Mouse (Mus musculus): Measurements from ENCODE around the gene Tmem199. TPM values are rescaled to one million over a fixed set of nuclear protein-coding genes. Genes with fewer than 3 reads are reported as not detected.
"Not testable (repeated sequence)": the region's sequence is repeated elsewhere in the genome, so short reads cannot be mapped to it uniquely, and the experiment has no call there.

Tmem199 gene
- total RNA-seq, 1 experiment, result 73.1 TPM

GRCm38 (mm10) chr11:78536690-78537084 lies 24.7 kb upstream of the Tmem199 start:
- H3K36me3 ChIP-seq (ENCODE audit: control insufficient read depth, insufficient read depth, low read length, poor library complexity, severe bottlenecking), result peaks cover 17% of the 10 kb centered on the region
- H3K27ac ChIP-seq (ENCODE audit: insufficient read depth, low read depth, low read length, poor library complexity, severe bottlenecking), result no peak overlapping the region
- H3K9me3 ChIP-seq (ENCODE audit: control insufficient read depth, insufficient read depth, low read depth, low read length), result no peaks in the 10 kb centered on the region
- peak overlapping the region; percentile 83 for H3K4me3 ChIP-seq (ENCODE audit: insufficient read depth in 1 of 2, low read depth in 1 of 2, low read length in 2 of 2, poor library complexity in 1 of 2, severe bottlenecking in 1 of 2)
- DNase-seq (ENCODE audit: low read depth, low spot score), result no peak
- peak overlapping the region; percentile 87 for H3K9ac ChIP-seq (ENCODE audit: insufficient read depth, low read depth, low read length, poor library complexity, severe bottlenecking)
- H3K4me1 ChIP-seq (ENCODE audit: control insufficient read depth in 2 of 2, insufficient read depth in 2 of 2, low read length in 2 of 2, poor library complexity in 1 of 2), result 0 out of 4 replicates have a peak, but pooled peaks cover 0 to 2% of the 10 kb centered on the region in 2 experiments
- in situ Hi-C loops (cut with MboI; ENCODE audit: low sequenced_read_pairs in 2 of 2, unreplicated experiment in 2 of 2), result no loop called here
- TF ChIP-seq CHD2 (IDR thresholded peaks at IDR 0.05; ENCODE audit: low read depth, low read length) (no peak), ZC3H11A (IDR thresholded peaks at IDR 0.05; ENCODE audit: borderline replicate concordance, low read depth, low read length) (no peak), HCFC1 (IDR thresholded peaks at IDR 0.05; ENCODE audit: borderline replicate concordance, insufficient read depth, low read length) (no peak), MAFK (IDR thresholded peaks at IDR 0.05; ENCODE audit: insufficient read depth, low read depth, low read length) (no peak), ZNF384 (IDR thresholded peaks at IDR 0.05; ENCODE audit: low read depth, low read length) (no peak)

GRCm38 (mm10) chr11:78536080-78536689 lies 24.2 kb upstream of the Tmem199 start, which contains the start of the genes Tnfaip1 and Ift20:
Gene Tnfaip1 (minus strand): TSS chr11:78536332.
Gene Ift20 (plus strand): TSS chr11:78536361.
- H3K4me1 ChIP-seq (ENCODE audit: control insufficient read depth in 2 of 2, insufficient read depth in 2 of 2, low read length in 2 of 2, poor library complexity in 1 of 2), result 0 out of 4 replicates have a peak, but pooled peaks cover 0 to 2% of the 10 kb centered on the region in 2 experiments
- peaks cover 14% of the 10 kb centered on the region for H3K36me3 ChIP-seq (ENCODE audit: control insufficient read depth, insufficient read depth, low read length, poor library complexity, severe bottlenecking)
- H3K27ac ChIP-seq (ENCODE audit: insufficient read depth, low read depth, low read length, poor library complexity, severe bottlenecking), result 0 out of 2 replicates have a peak within 1 kb of the TSS, but pooled peaks have one; percentile 25
- TF ChIP-seq MAFK (IDR thresholded peaks at IDR 0.05; ENCODE audit: insufficient read depth, low read depth, low read length) (no peak), ZNF384 (IDR thresholded peaks at IDR 0.05; ENCODE audit: low read depth, low read length) (no peak), ZC3H11A (IDR thresholded peaks at IDR 0.05; ENCODE audit: borderline replicate concordance, low read depth, low read length) (no peak), HCFC1 (IDR thresholded peaks at IDR 0.05; ENCODE audit: borderline replicate concordance, insufficient read depth, low read length) (peak; percentile 96), CHD2 (IDR thresholded peaks at IDR 0.05; ENCODE audit: low read depth, low read length) (peak; percentile 90)
- H3K9me3 ChIP-seq (ENCODE audit: control insufficient read depth, insufficient read depth, low read depth, low read length), result no peaks in the 10 kb centered on the region
- in situ Hi-C loops (cut with MboI; ENCODE audit: low sequenced_read_pairs in 2 of 2, unreplicated experiment in 2 of 2), result no loop called here
- H3K4me3 ChIP-seq (ENCODE audit: insufficient read depth in 1 of 2, low read depth in 1 of 2, low read length in 2 of 2, poor library complexity in 1 of 2, severe bottlenecking in 1 of 2), result peak within 1 kb of the TSS; percentile 83
- H3K9ac ChIP-seq (ENCODE audit: insufficient read depth, low read depth, low read length, poor library complexity, severe bottlenecking), result peak within 1 kb of the TSS; percentile 89
- peak; percentile 99 for DNase-seq (ENCODE audit: low read depth, low spot score)

- in situ Hi-C loops (cut with MboI; ENCODE audit: low sequenced_read_pairs in 2 of 2, unreplicated experiment in 2 of 2), result no loop called here
- Histone ChIP-seq H3K9ac (ENCODE audit: insufficient read depth, low read depth, low read length, poor library complexity, severe bottlenecking) (peak overlapping the region; percentile 89), H3K27ac (ENCODE audit: insufficient read depth, low read depth, low read length, poor library complexity, severe bottlenecking) (0 out of 2 replicates have a peak overlapping the region, but pooled peaks have one; percentile 25), H3K36me3 (ENCODE audit: control insufficient read depth, insufficient read depth, low read length, poor library complexity, severe bottlenecking) (peaks cover 9% of the 10 kb centered on the region), H3K4me1 (ENCODE audit: control insufficient read depth in 2 of 2, insufficient read depth in 2 of 2, low read length in 2 of 2, poor library complexity in 1 of 2) (0 out of 4 replicates have a peak, but pooled peaks cover 0 to 2% of the 10 kb centered on the region in 2 experiments), H3K9me3 (ENCODE audit: control insufficient read depth, insufficient read depth, low read depth, low read length) (no peaks in the 10 kb centered on the region), H3K4me3 (ENCODE audit: insufficient read depth in 1 of 2, low read depth in 1 of 2, low read length in 2 of 2, poor library complexity in 1 of 2, severe bottlenecking in 1 of 2) (peak overlapping the region; percentile 83)
- DNase-seq (ENCODE audit: low read depth, low spot score), result peak; percentile 47
- TF ChIP-seq CHD2 (IDR thresholded peaks at IDR 0.05; ENCODE audit: low read depth, low read length) (no peak), HCFC1 (IDR thresholded peaks at IDR 0.05; ENCODE audit: borderline replicate concordance, insufficient read depth, low read length) (no peak), MAFK (IDR thresholded peaks at IDR 0.05; ENCODE audit: insufficient read depth, low read depth, low read length) (no peak), ZNF384 (IDR thresholded peaks at IDR 0.05; ENCODE audit: low read depth, low read length) (no peak), ZC3H11A (IDR thresholded peaks at IDR 0.05; ENCODE audit: borderline replicate concordance, low read depth, low read length) (no peak)
Measured at GRCm38 (mm10) chr11:78535376-78536079, 23.6 kb upstream of the Tmem199 start.

DNA sequence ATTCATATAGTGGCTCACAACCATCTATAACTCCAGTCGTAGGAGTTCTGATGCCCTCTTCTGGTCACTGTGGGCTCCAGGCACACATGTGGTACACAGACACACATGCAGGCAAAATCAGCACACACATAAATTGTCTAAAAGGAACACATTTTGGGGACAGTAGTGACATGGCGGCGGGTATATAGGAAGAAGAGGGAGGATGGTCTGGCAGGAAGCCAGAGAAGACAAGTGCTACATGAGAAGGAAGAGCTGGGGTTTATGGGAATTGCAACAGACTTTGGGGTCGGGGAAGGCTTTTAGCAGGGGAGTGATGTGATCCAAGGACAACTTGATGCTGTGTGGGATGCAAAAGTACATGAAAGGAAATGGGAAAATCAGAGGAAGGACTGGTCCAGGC lies 22.5 kb upstream of the Tmem199 start:
- DNase-seq (ENCODE audit: low read depth, low spot score), result no peak
- H3K9me3 ChIP-seq (ENCODE audit: control insufficient read depth, insufficient read depth, low read depth, low read length), result no peaks in the 10 kb centered on the region
- H3K9ac ChIP-seq (ENCODE audit: insufficient read depth, low read depth, low read length, poor library complexity, severe bottlenecking), result no peak overlapping the region; the same call in 1 of the 2 replicates
- H3K4me3 ChIP-seq (ENCODE audit: insufficient read depth in 1 of 2, low read depth in 1 of 2, low read length in 2 of 2, poor library complexity in 1 of 2, severe bottlenecking in 1 of 2), result no peak overlapping the region
- H3K36me3 ChIP-seq (ENCODE audit: control insufficient read depth, insufficient read depth, low read length, poor library complexity, severe bottlenecking), result peaks cover 10% of the 10 kb centered on the region
- in situ Hi-C loops (cut with MboI; ENCODE audit: low sequenced_read_pairs in 2 of 2, unreplicated experiment in 2 of 2), result no loop called here
- H3K27ac ChIP-seq (ENCODE audit: insufficient read depth, low read depth, low read length, poor library complexity, severe bottlenecking), result no peak overlapping the region
- TF ChIP-seq HCFC1 (IDR thresholded peaks at IDR 0.05; ENCODE audit: borderline replicate concordance, insufficient read depth, low read length) (no peak), CHD2 (IDR thresholded peaks at IDR 0.05; ENCODE audit: low read depth, low read length) (no peak), MAFK (IDR thresholded peaks at IDR 0.05; ENCODE audit: insufficient read depth, low read depth, low read length) (no peak), ZNF384 (IDR thresholded peaks at IDR 0.05; ENCODE audit: low read depth, low read length) (no peak), ZC3H11A (IDR thresholded peaks at IDR 0.05; ENCODE audit: borderline replicate concordance, low read depth, low read length) (no peak)
- 0 out of 4 replicates have a peak, but pooled peaks cover 0 to 2% of the 10 kb centered on the region in 2 experiments for H3K4me1 ChIP-seq (ENCODE audit: control insufficient read depth in 2 of 2, insufficient read depth in 2 of 2, low read length in 2 of 2, poor library complexity in 1 of 2)

- H3K4me3 ChIP-seq (ENCODE audit: insufficient read depth in 1 of 2, low read depth in 1 of 2, low read length in 2 of 2, poor library complexity in 1 of 2, severe bottlenecking in 1 of 2); H3K9ac ChIP-seq (ENCODE audit: insufficient read depth, low read depth, low read length, poor library complexity, severe bottlenecking); DNase-seq (ENCODE audit: low read depth, low spot score); H3K9me3 ChIP-seq (ENCODE audit: control insufficient read depth, insufficient read depth, low read depth, low read length); in situ Hi-C loops (cut with MboI; ENCODE audit: low sequenced_read_pairs in 2 of 2, unreplicated experiment in 2 of 2); H3K27ac ChIP-seq (ENCODE audit: insufficient read depth, low read depth, low read length, poor library complexity, severe bottlenecking); H3K4me1 ChIP-seq (ENCODE audit: control insufficient read depth in 2 of 2, insufficient read depth in 2 of 2, low read length in 2 of 2, poor library complexity in 1 of 2): not testable (repeated sequence)
- peaks cover 26% of the 10 kb centered on the region for H3K36me3 ChIP-seq (ENCODE audit: control insufficient read depth, insufficient read depth, low read length, poor library complexity, severe bottlenecking)
Measured at GRCm38 (mm10) chr11:78531515-78531914, 19.5 kb upstream of the Tmem199 start.
